Mouse (Mus musculus): ENCODE data around the gene Abi1.

GRCm38 (mm10) chr2:23084540-23084939 is 44.5 kb upstream of the Abi1 start:
- TF ChIP-seq CTCF (IDR thresholded peaks at IDR 0.05; ENCODE audit: control insufficient read depth, insufficient read depth, insufficient read length) (no peak), MAX (IDR thresholded peaks at IDR 0.05) (no peak), USF1 (IDR thresholded peaks at IDR 0.05; ENCODE audit: low read depth) (no peak), MYOD1 (IDR thresholded peaks at IDR 0.05; ENCODE audit: control insufficient read depth, insufficient read length, low read depth) (no peak), FOSL1 (IDR thresholded peaks at IDR 0.05; ENCODE audit: insufficient read depth, low read length, poor library complexity, severe bottlenecking) (no peak), MYOG (IDR thresholded peaks at IDR 0.05; ENCODE audit: control insufficient read depth, extremely low read depth, insufficient read length) (no peak)

Measured in C2C12 (cell line).